In genomic region chr8:47349082-47349481, GRCm38 (mm10) we compare ENCODE assay signal across 26 mouse cellular contexts.
DNase-seq lines count a peak whose midpoint lies in the region; ATAC-seq and TF ChIP-seq lines count a peak whose summit lies in the region.
"Had no signal": no experiment of that assay in that cellular context is flagged by ENCODE, and none has a peak within 500 bp of the region (broad histone marks: within the 10 kb centered on the region; RNA-seq: fewer than 3 reads in every experiment).

No protein-coding gene starts in this region.

- H3K27ac ChIP-seq in heart, embryonic 12.5 days (ENCODE audit: poor library complexity, severe bottlenecking): no peak overlapping the region
- no peak overlapping the region for H3K27ac ChIP-seq in heart, adult 2 months
- no peak overlapping the region for H3K27ac ChIP-seq in kidney, embryonic 15.5 days
- H3K27ac ChIP-seq in embryonic facial prominence, embryonic 10.5 days (replicated peaks): peak overlapping the region; percentile 35; the same call in 1 of the 2 replicates
- H3K27ac ChIP-seq: forebrain, embryonic 12.5 days; hindbrain, embryonic 14.5 days; kidney, postnatal 0 days; lung, embryonic 15.5 days; midbrain, embryonic 10.5 days; neural tube, embryonic 12.5 days had no signal

- H3K27me3 ChIP-seq in heart, embryonic 12.5 days (replicated peaks): peaks cover 41% of the 10 kb centered on the region
- H3K27me3 ChIP-seq in heart, adult 2 months (ENCODE audit: control insufficient read depth, insufficient read depth, low read length): no peaks in the 10 kb centered on the region
- peaks cover 12% of the 10 kb centered on the region; the same call in 1 of the 2 replicates for H3K27me3 ChIP-seq in kidney, embryonic 15.5 days
- peaks cover 33% of the 10 kb centered on the region for H3K27me3 ChIP-seq in embryonic facial prominence, embryonic 10.5 days (replicated peaks; ENCODE audit: low read depth, poor library complexity, severe bottlenecking)

- no peak for TF ChIP-seq EP300 in heart, adult 2 months (IDR thresholded peaks at IDR 0.05; ENCODE audit: insufficient read depth, low read depth, low read length)

- peaks cover 24% of the 10 kb centered on the region for H3K4me1 ChIP-seq in heart, embryonic 12.5 days (replicated peaks)
- peaks cover 6% of the 10 kb centered on the region for H3K4me1 ChIP-seq in heart, adult 2 months (ENCODE audit: control insufficient read depth, insufficient read depth, low read length)
- H3K4me1 ChIP-seq in kidney, embryonic 15.5 days: peaks cover 46% of the 10 kb centered on the region
- peaks cover 75% of the 10 kb centered on the region for H3K4me1 ChIP-seq in embryonic facial prominence, embryonic 10.5 days

- H3K4me3 ChIP-seq in heart, embryonic 12.5 days: no peak overlapping the region
- no peak overlapping the region for H3K4me3 ChIP-seq in heart, adult 2 months
- no peak overlapping the region for H3K4me3 ChIP-seq in kidney, embryonic 15.5 days (replicated peaks)
- H3K4me3 ChIP-seq in embryonic facial prominence, embryonic 10.5 days: no peak overlapping the region
- H3K4me3 ChIP-seq: erythroblast, embryonic 14.5 days; forebrain, embryonic 12.5 days; limb, embryonic 13.5 days; lung, embryonic 15.5 days; midbrain, embryonic 10.5 days; myocyte; neural tube, embryonic 12.5 days had no signal

- no peak for TF ChIP-seq POLR2A in heart, adult 2 months (IDR thresholded peaks at IDR 0.05; ENCODE audit: insufficient read depth, low read depth, low read length)

- DNase-seq in heart, adult 2 months: no peak
- no peak for DNase-seq in kidney, postnatal 10 days
- DNase-seq in embryonic facial prominence, embryonic 10.5 days (ENCODE audit: low spot score): peak; percentile 41
- peak; percentile 33 for DNase-seq in retina, embryonic 14.5 days (ENCODE audit: low spot score)
- DNase-seq in embryo, embryonic 10 days (ENCODE audit: low spot score): no peak
- DNase-seq: adrenal gland, adult 8-10 months; B cell, adult 2 months; cerebellum, adult 11 months; cerebellum, adult 9-11 months; gastrocnemius, postnatal 25 days; layer of hippocampus, adult 9-11 months; right cerebral cortex, postnatal 14 days; thymus, postnatal 4 days had no signal

- no peaks in the 10 kb centered on the region for H3K36me3 ChIP-seq in heart, embryonic 12.5 days
- H3K36me3 ChIP-seq in heart, adult 2 months (ENCODE audit: control insufficient read depth, insufficient read depth, low read length): peaks cover 2% of the 10 kb centered on the region; the same call in 1 of the 2 replicates
- H3K36me3 ChIP-seq in kidney, embryonic 15.5 days: no peaks in the 10 kb centered on the region
- no peaks in the 10 kb centered on the region for H3K36me3 ChIP-seq in embryonic facial prominence, embryonic 10.5 days (replicated peaks)
- H3K36me3 ChIP-seq: forebrain, embryonic 12.5 days; limb, embryonic 13.5 days; lung, embryonic 15.5 days; midbrain, embryonic 10.5 days; neural tube, embryonic 12.5 days had no signal

- no peak for TF ChIP-seq CTCF in heart, adult 2 months (IDR thresholded peaks at IDR 0.05)

- intact Hi-C loops in heart, adult 2 months (cut with DNase I): loop anchor here (5.0 kb wide), 1 partner anchor 62 kb away; no protein-coding TSS in a partner anchor

- ATAC-seq in heart, embryonic 12.5 days (ENCODE audit: insufficient number of reproducible peaks, low FRiP score): no peak
- ATAC-seq in kidney, embryonic 15.5 days (replicated peaks; ENCODE audit: low FRiP score): peak; percentile 69; the same call in 1 of the 2 replicates
- ATAC-seq: intestine, postnatal 0 days had no signal

- no peak overlapping the region for H3K9ac ChIP-seq in heart, embryonic 12.5 days
- H3K9ac ChIP-seq in heart, adult 2 months (ENCODE audit: low read depth, low read length): no peak overlapping the region
- H3K9ac ChIP-seq in kidney, embryonic 15.5 days: no peak overlapping the region
- H3K9ac ChIP-seq: forebrain, embryonic 12.5 days; hindbrain, embryonic 14.5 days; limb, embryonic 13.5 days; lung, embryonic 15.5 days; neural tube, embryonic 12.5 days had no signal

- WGBS in heart, embryonic 12.5 days: 37% methylated on average over 8 of the region's 8 CpGs
- WGBS in heart, adult 2 months: 31% methylated on average over 8 of the region's 8 CpGs
- WGBS in kidney, embryonic 15.5 days: 23% methylated on average over 8 of the region's 8 CpGs
- WGBS in embryonic facial prominence, embryonic 10.5 days: 35% methylated on average over 8 of the region's 8 CpGs

- peak overlapping the region; percentile 25; the same call in 1 of the 2 replicates for H3K4me2 ChIP-seq in heart, embryonic 12.5 days
- no peak overlapping the region for H3K4me2 ChIP-seq in kidney, embryonic 15.5 days
- H3K4me2 ChIP-seq: forebrain, embryonic 12.5 days; hindbrain, embryonic 14.5 days; liver, embryonic 11.5 days; lung, embryonic 15.5 days; neural tube, embryonic 12.5 days had no signal

- no peaks in the 10 kb centered on the region for H3K9me3 ChIP-seq in heart, embryonic 12.5 days (replicated peaks)
- no peaks in the 10 kb centered on the region for H3K9me3 ChIP-seq in kidney, embryonic 15.5 days (replicated peaks)
- H3K9me3 ChIP-seq in embryonic facial prominence, embryonic 10.5 days: no peaks in the 10 kb centered on the region
- H3K9me3 ChIP-seq: forebrain, embryonic 12.5 days; limb, embryonic 13.5 days; lung, embryonic 15.5 days; midbrain, embryonic 10.5 days; neural tube, embryonic 12.5 days had no signal

- H3K79me2 ChIP-seq in heart, adult 2 months (replicated peaks; ENCODE audit: control insufficient read depth, insufficient read depth, low read length): 0 out of 2 replicates have a peak, but pooled peaks cover 5% of the 10 kb centered on the region

Comparison
In these comparisons a context has a peak if more than half of its experiments do, and no peak if none do; other contexts are left out.
1. DNase-seq: peak in embryonic facial prominence, embryonic 10.5 days (single experiment) and retina, embryonic 14.5 days (single experiment); none in heart, adult 2 months (0 of 2), kidney, postnatal 10 days (single experiment) and embryo, embryonic 10 days (single experiment).